Mouse (Mus musculus): Measurements from ENCODE around the gene Gm498.

Gene Gm498

GRCm38 (mm10) chr7:143892361-143892760, 25.7 kb downstream of the Gm498 start:
- DNase-seq (ENCODE audit: low spot score), result no peak

DNA sequence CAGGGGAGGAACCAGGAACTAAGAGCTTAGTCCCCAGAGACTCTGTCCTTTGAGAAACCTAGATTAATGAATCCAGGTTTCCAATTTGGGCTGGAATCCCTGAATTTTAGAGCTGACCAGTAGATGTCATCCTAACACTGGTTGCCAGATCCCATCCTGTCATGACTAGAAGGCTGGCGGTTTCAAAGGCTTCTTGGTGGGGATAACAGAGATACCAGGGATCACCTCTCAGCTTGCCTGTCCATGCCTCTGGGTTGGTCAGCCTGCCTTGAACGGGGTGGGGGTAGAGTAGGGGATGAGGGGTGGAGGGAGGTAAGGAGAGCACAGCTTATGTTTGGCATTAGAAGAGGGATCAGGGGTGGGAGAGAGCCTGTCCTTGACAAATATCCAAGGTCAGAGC, 34.0 kb downstream of the Gm498 start:
- DNase-seq (ENCODE audit: low spot score), result no peak

GRCm38 (mm10) chr7:143905176-143905575, 38.5 kb downstream of the Gm498 start:
- DNase-seq (ENCODE audit: low spot score), result no peak

- DNase-seq (ENCODE audit: low spot score), result no peak
Measured at GRCm38 (mm10) chr7:143905606-143906005, 39.0 kb downstream of the Gm498 start.

GRCm38 (mm10) chr7:143913611-143914010, 47.0 kb downstream of the Gm498 start:
- DNase-seq (ENCODE audit: low spot score), result no peak

GRCm38 (mm10) chr7:143919031-143919679, 52.5 kb downstream of the Gm498 start:
- no peak for DNase-seq (ENCODE audit: low spot score)

GRCm38 (mm10) chr7:143929899-143930298, 63.3 kb downstream of the Gm498 start:
- DNase-seq (ENCODE audit: low spot score), result no peak

DNA sequence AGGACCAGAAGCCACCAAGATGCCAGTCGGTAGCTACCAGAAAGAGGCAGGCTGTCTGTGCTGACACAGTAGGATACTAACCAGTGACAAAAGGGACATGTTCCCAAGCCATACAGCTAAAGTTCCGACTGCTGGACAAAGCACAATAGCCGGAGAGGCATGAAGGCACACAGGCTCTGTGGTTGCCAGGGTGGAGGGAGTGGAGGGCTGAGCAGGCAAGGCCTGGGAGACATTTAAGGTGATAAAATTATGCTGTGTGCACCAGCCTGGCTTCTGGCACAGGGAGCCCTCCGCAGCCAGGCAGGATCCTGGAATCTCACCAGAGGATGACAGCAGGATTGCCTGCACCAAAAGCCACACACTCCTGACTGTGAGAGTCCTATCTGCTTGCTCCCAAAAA, 72.0 kb downstream of the Gm498 start:
- no peak for DNase-seq (ENCODE audit: low spot score)

GRCm38 (mm10) chr7:143939476-143939875, 72.8 kb downstream of the Gm498 start:
- no peak for DNase-seq (ENCODE audit: low spot score)

- DNase-seq (ENCODE audit: low spot score), result no peak
Measured at GRCm38 (mm10) chr7:143942941-143943691, 76.5 kb downstream of the Gm498 start.

DNA sequence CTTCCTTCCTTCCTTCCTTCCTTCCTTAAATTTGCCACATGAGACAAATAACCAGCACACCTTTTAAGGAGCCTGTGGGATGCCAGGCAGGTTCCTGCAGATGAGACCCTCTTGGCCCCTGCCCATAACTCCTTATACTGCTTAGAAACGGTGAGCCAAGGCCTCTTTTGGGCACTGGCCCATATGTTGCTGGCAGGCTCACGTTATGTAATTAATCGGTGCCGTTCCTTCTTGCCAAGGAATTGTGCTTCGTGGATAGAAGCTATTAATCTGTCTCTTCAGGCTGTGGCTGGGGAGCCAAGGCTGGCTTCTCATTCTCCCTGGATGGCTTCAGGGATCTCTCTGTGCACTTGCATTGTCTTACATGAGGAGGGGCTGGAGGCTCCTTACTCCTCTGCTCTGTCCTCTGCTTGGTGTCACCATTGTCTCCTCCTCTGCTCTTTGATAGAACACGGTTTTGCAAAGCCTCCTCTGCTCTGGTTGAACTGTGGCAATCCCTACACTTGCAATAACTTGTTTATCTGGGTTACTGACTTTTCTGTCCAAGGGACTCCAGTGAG, 77.9 kb downstream of the Gm498 start:
- DNase-seq (ENCODE audit: low spot score), result no peak

Measured in urinary bladder, postnatal 10 days (tissue).